Mouse (Mus musculus) E14TG2a.4 (cell line): ENCODE data around the gene Dclk1.

Source experiments
- CTCF ChIP-seq: conservative IDR thresholded peaks from 2 replicates; pipeline ENCODE4 v1.5.1; 2014; ENCODE audit warnings: low read length
- POU5F1 ChIP-seq: IDR thresholded peaks from 2 replicates; pipeline ENCODE4 v1.6.1; 2014; ENCODE audit warnings: low read length, borderline replicate concordance

DNA sequence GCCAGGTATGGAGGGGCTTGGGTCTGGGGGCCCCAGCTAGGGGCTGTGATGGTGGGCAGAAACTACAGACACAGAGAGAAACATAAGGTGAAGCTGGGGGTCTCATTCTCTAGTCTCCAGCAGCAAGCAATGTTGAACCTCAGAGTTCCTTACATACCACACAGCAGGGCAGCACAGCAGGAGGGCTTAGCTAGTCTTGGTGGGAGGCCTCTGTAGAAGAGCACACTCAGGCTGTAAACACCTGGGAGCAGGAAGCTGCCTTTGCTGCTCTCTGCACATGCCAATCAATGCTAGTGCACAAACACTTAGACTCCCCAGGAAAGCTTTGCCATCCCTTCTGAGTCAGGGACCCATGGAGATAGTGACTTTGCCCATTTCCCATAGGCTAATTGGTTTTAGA, 38.3 kb downstream of the Dclk1 start:
- TF ChIP-seq CTCF (no peak), POU5F1 (no peak)
